Mouse (Mus musculus) heart, embryonic 15.5 days (tissue): ENCODE data around the gene Ankdd1b. TPM values are rescaled to one million over a fixed set of nuclear protein-coding genes. Genes with fewer than 3 reads are reported as not detected.

Experiments
- ATAC-seq: fragments of 200-750 bp; cut with Nextera tagmentation; replicated peaks from 2 replicates; pipeline ENCODE4 v1.8.0; 2017; ENCODE audit warnings: low read depth, moderate TSS enrichment; ENCODE audit not compliant: insufficient number of reproducible peaks, insufficient read depth, low FRiP score
- H3K27ac ChIP-seq: fragments of 300-500 bp; sonication (generic); 2 replicates; pipeline ENCODE4 v1.5.1; 2015; ENCODE audit warnings: mild to moderate bottlenecking, inconsistent platforms
- H3K27me3 ChIP-seq: fragments of 300-500 bp; sonication (generic); 2 replicates; pipeline ENCODE4 v1.6.1; 2015; ENCODE audit warnings: inconsistent platforms
- H3K36me3 ChIP-seq: fragments of 300-500 bp; sonication (generic); 2 replicates; pipeline ENCODE4 v1.6.1; 2015; ENCODE audit warnings: mild to moderate bottlenecking, inconsistent platforms
- H3K4me1 ChIP-seq: fragments of 300-500 bp; sonication (generic); replicated peaks from 2 replicates; pipeline ENCODE4 v1.6.1; 2015; ENCODE audit warnings: inconsistent platforms
- H3K4me2 ChIP-seq: fragments of 300-500 bp; sonication (generic); 2 replicates; pipeline ENCODE4 v1.6.1; 2015; ENCODE audit warnings: inconsistent platforms, mild to moderate bottlenecking, moderate library complexity
- H3K4me3 ChIP-seq: fragments of 300-500 bp; sonication (generic); 2 replicates; pipeline ENCODE4 v1.5.1; 2015; ENCODE audit warnings: mild to moderate bottlenecking, inconsistent platforms
- H3K9ac ChIP-seq: fragments of 300-500 bp; sonication (generic); 2 replicates; pipeline ENCODE4 v1.6.1; 2015; ENCODE audit warnings: mild to moderate bottlenecking, inconsistent platforms
- H3K9me3 ChIP-seq: fragments of 300-500 bp; sonication (generic); replicated peaks from 2 replicates; pipeline ENCODE4 v1.6.1; 2016; ENCODE audit warnings: inconsistent platforms
- WGBS: fragments of 180-500 bp; shearing (Covaris S2); methylation state at CpG from one replicate; pipeline ENCODE4 v1.1.7; 2015; ENCODE audit warnings: mixed read lengths; 5-methylcytosine and 5-hydroxymethylcytosine counted together
- polyA plus RNA-seq: library from polyadenylated mRNA; unstranded; fragments of >200 nt; fragmentation: Nextera tagmentation; extraction: Ambion mirVana; gene quantifications from 2 replicates; pipeline ENCODE4 v1.2.1, GENCODE M21; 2015

Gene Ankdd1b
- polyA plus RNA-seq, 1 experiment from 2014 or later: 0.59 TPM

DNA sequence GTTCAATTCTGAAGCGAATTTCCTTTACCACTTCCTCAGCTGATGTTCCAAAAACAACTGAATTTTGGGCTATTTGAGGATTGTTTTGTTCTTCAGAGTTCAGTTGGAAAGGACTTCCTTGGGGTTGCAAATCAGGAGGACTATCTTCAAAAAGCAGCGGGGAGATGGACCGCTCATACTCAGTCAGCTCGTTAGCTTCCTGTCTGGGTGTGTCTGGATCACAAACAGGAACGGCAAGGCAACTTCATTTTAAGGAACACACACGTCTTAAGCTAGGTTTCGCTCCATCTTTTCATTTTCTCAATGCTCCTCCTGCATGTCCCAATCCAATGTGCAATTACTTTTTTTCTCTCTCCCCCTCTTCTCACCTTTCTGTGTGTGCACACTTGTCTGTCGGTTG, 25.6 kb upstream of the Ankdd1b start:
- no peak overlapping the region for H3K27ac ChIP-seq
- H3K36me3 ChIP-seq: peaks cover 9% of the 10 kb centered on the region; the same call in 1 of the 2 replicates
- ATAC-seq: no peak
- no peaks in the 10 kb centered on the region for H3K4me1 ChIP-seq
- no peaks in the 10 kb centered on the region for H3K27me3 ChIP-seq
- H3K9ac ChIP-seq: no peak overlapping the region
- no peak overlapping the region for H3K4me3 ChIP-seq
- 80% methylated on average over 8 of the region's 8 CpGs for WGBS
- H3K9me3 ChIP-seq: no peaks in the 10 kb centered on the region
- H3K4me2 ChIP-seq: no peak overlapping the region

DNA sequence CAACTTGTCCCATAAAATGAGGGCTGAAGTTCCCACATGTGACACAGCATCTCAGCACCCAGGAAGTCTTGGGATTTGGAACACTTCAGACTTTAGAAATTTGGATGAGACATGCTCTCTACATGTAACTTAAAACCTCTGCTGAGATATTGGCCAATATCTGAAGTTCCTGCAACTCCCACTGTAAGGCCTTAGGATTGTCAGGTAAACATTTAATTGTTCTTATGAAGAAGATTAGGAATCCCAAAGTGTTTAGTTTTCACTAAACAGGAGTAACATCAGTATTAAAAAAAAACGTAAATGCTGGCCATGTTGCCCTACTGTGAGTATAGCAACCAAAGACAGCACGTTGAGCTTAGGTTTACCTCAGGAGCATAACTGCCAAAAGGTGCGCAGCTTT, 19.4 kb upstream of the Ankdd1b start, which contains the start of gene Gm17622:
Gm17622 (plus strand) TSS at position 301 of the 400 bp plus-strand sequence.
- 93% methylated on average over 3 of the region's 3 CpGs for WGBS
- Histone ChIP-seq H3K27ac (no peak within 1 kb of the TSS), H3K9me3 (no peaks in the 10 kb centered on the region), H3K4me1 (no peaks in the 10 kb centered on the region), H3K36me3 (peaks cover 15% of the 10 kb centered on the region), H3K27me3 (no peaks in the 10 kb centered on the region), H3K4me3 (no peak within 1 kb of the TSS), H3K9ac (no peak within 1 kb of the TSS), H3K4me2 (no peak within 1 kb of the TSS)
- ATAC-seq: no peak

DNA sequence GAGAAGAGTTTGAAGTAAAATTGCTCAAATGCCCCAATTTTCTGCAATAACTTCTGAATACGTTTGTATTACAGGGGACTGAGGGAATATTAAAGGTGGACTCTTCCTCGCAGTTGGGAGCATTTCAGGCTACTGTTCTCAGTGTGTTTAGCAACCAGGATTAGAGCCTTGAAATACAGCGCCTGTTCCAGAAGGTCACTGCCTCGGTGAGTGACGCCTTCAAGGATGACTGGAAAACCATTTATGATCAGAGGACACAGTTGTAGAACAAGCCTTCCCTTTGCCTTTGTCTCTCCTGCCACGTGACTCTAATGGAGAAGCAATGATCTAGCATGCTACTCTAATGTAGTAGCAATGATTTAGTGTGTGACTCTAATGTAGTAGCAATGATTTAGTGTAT, 17.0 kb upstream of the Ankdd1b start:
- H3K9ac ChIP-seq: no peak overlapping the region
- H3K4me1 ChIP-seq: no peaks in the 10 kb centered on the region
- no peak overlapping the region for H3K4me3 ChIP-seq
- no peaks in the 10 kb centered on the region for H3K9me3 ChIP-seq
- no peak for ATAC-seq
- H3K4me2 ChIP-seq: no peak overlapping the region
- H3K27ac ChIP-seq: no peak overlapping the region
- 87% methylated on average over 6 of the region's 6 CpGs for WGBS
- no peaks in the 10 kb centered on the region for H3K27me3 ChIP-seq
- peaks cover 22% of the 10 kb centered on the region for H3K36me3 ChIP-seq

DNA sequence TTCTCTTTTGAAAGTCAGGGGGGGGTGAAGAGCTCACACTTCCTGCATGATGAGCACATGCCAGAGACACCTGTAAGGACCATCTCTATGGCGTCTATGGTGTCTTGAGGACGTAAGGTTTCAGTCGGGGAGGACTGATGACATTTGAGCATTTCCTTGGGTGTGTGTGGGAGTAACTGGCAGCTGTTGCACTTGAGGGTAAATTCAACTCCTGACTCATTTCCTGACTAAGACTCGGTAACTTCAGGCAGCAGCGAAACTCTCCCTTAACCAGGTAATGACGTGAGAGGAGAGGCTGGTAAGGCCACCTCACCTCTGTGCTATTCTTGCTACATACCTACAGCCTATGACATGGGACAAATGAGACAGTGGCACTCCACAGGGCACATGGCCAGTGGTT, 16.2 kb upstream of the Ankdd1b start:
- ATAC-seq: no peak
- Histone ChIP-seq H3K27me3 (no peaks in the 10 kb centered on the region), H3K27ac (no peak overlapping the region), H3K36me3 (peaks cover 22% of the 10 kb centered on the region), H3K4me1 (no peaks in the 10 kb centered on the region), H3K4me2 (no peak overlapping the region), H3K4me3 (no peak overlapping the region), H3K9me3 (no peaks in the 10 kb centered on the region), H3K9ac (no peak overlapping the region)
- WGBS: 79% methylated on average over 6 of the region's 6 CpGs

DNA sequence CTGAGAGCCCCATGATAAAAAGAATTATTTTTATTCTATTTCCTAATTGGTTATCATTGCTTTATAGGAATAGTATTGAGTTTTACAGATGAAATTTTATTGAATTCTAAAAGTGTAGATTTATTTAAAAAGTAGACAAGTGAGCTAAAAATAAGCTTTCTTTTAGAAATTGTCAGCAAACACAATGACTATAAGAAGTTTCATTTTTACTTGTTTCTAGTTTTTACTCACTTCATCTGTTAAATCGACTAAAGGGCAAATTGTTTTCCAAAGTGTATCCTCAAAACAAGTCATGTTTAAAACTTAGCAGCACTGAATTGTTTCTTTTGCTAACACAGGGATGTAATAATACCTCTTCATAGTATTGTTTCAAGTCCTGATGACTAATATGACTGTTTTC, 8.0 kb upstream of the Ankdd1b start:
- 91% methylated on average over 1 of the region's 1 CpGs for whole genome bisulfite sequencing
- Histone ChIP-seq H3K27ac (no peak overlapping the region), H3K36me3 (no peaks in the 10 kb centered on the region), H3K4me2 (no peak overlapping the region), H3K9me3 (no peaks in the 10 kb centered on the region), H3K4me1 (no peaks in the 10 kb centered on the region), H3K9ac (no peak overlapping the region), H3K4me3 (no peak overlapping the region), H3K27me3 (no peaks in the 10 kb centered on the region)
- ATAC-seq: no peak

DNA sequence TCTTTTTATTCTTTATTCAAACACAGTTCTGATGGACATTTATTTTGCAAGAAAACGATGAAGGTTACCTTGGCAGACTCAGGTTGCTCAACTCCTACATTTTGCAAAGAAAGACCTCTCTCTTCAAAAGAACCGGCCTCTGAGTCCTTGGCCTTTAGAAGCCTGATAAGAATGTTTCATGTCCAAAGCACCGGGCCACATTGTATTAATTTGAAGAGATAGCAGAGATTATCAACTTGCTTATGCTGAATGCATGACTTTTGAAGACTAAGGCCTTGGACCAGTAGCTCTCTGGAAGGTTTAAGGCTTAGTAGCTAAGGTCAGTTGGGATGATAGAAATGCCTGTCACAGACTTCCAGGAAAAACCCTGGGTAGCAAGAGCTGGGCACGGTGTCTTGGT, 6.2 kb upstream of the Ankdd1b start:
- H3K4me1 ChIP-seq: no peaks in the 10 kb centered on the region
- H3K4me3 ChIP-seq: no peak overlapping the region
- no peak overlapping the region for H3K27ac ChIP-seq
- H3K4me2 ChIP-seq: no peak overlapping the region
- no peak for ATAC-seq
- H3K27me3 ChIP-seq: no peaks in the 10 kb centered on the region
- 80% methylated on average over 4 of the region's 4 CpGs for WGBS
- no peak overlapping the region for H3K9ac ChIP-seq
- H3K9me3 ChIP-seq: no peaks in the 10 kb centered on the region
- no peaks in the 10 kb centered on the region for H3K36me3 ChIP-seq

DNA sequence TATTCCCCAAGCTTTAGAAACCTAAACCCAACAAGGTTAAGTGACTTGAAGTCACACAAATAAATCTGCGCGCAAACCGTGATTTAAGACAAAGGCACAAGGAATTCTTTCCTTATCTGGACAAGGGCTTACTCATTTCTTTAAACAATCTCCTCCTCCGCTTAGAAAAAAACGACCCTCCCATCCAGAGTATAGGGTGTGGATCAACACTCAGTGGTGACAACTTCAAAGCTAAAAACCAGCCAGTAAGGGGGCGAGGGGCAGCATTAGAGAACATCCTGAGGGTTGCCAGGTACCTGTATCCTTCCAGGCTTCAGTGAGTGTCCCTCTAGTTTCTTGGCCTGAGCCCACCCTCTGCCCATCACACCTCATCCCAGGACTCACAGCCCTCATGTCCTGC, 442 bp downstream of the Ankdd1b start:
- no peaks in the 10 kb centered on the region for H3K27me3 ChIP-seq
- no peaks in the 10 kb centered on the region for H3K36me3 ChIP-seq
- H3K4me3 ChIP-seq: no peak overlapping the region
- WGBS: 56% methylated on average over 6 of the region's 6 CpGs
- H3K4me2 ChIP-seq: no peak overlapping the region
- no peak for ATAC-seq
- no peak overlapping the region for H3K9ac ChIP-seq
- no peak overlapping the region for H3K27ac ChIP-seq
- no peaks in the 10 kb centered on the region for H3K9me3 ChIP-seq
- no peaks in the 10 kb centered on the region for H3K4me1 ChIP-seq

DNA sequence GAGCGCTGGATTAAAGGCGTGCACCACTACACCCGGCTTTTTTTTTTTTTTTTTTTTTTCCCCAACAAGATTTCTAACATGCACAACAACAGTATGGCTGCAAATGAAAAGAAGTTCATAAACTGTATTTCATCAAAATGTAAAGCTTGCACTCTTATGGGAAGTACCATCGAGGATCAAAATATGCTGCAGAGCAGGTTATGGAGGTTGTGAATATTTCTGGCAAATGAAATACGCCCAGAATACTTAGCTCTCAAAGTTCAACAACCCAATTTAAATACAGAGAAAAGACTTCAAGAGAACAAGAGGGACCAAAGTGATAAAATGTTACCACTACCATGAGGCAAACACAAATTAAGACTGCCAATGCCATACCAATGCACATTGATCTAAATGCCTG, 2.3 kb downstream of the Ankdd1b start:
- no peak for ATAC-seq
- H3K4me2 ChIP-seq: no peak overlapping the region

DNA sequence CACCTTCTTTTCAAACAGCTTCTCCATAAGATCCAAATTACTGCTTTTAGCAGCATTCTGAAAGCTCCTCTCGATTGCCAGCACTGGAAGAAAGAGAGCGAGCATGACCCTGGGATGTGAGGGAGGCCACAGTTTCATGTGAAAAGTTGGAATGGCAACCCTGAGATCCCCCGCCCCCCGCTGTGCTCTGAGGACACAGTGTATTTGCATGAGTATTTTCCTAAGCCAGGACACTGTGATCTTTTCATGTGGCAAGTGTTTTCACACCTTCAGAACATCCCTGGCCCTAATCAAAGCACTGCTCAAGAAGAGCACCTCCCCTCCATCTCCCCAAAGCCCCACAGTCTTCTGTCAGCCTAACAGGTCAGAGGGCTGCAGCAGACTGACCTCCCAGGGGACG, 5.7 kb downstream of the Ankdd1b start:
- Histone ChIP-seq H3K4me2 (no peak overlapping the region), H3K27me3 (no peaks in the 10 kb centered on the region), H3K36me3 (no peaks in the 10 kb centered on the region), H3K4me3 (no peak overlapping the region), H3K9me3 (no peaks in the 10 kb centered on the region), H3K27ac (no peak overlapping the region), H3K4me1 (no peaks in the 10 kb centered on the region), H3K9ac (no peak overlapping the region)
- no peak for ATAC-seq
- 62% methylated on average over 5 of the region's 5 CpGs for WGBS

More for the DNA sequence above, 2.3 kb downstream of the Ankdd1b start:
- 83% methylated on average over 5 of the region's 5 CpGs for WGBS
- Histone ChIP-seq H3K27ac (no peak overlapping the region), H3K9ac (no peak overlapping the region), H3K4me3 (no peak overlapping the region), H3K9me3 (no peaks in the 10 kb centered on the region), H3K36me3 (no peaks in the 10 kb centered on the region), H3K4me1 (no peaks in the 10 kb centered on the region), H3K27me3 (no peaks in the 10 kb centered on the region)

DNA sequence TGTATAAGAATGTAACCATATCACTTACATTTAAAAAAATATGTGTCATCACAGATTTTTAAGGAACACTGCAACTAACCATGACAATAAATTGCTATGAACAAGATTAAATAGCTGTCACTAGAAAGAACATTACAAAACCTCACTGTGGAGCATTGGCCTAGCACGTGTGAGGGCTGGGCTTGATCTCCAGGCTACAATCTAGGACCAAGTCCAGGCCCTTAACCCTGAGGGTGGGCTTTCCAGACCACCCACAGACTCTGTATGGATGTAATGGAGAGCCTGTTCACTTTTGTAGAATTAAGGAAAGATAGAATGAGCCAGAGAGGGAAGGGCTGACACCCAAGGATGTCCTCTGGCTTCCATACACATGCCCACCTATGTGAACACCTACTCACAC, 8.4 kb downstream of the Ankdd1b start:
- ATAC-seq: no peak
- no peak overlapping the region for H3K9ac ChIP-seq

DNA sequence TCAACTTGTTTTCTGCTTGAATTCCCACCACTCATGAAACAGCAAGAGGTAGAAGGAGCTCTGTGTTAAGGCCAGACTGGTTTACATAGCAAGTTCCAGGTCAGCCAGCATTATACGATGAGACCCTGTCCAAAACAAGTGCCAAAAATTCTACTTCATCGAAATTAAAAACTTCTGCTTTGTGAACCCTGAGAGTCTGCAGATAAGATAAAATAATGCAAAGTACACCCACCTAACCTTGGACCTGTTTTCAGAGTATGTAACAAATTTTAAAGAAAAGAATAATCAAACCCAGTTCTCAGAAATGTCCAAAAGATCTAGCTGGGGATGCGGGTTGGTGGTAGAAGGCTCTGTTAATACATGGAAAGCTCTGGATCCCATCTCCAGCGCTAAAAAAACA, 12.4 kb downstream of the Ankdd1b start:
- H3K9ac ChIP-seq: no peak overlapping the region
- H3K9me3 ChIP-seq: no peaks in the 10 kb centered on the region
- WGBS: 65% methylated on average over 4 of the region's 4 CpGs
- H3K36me3 ChIP-seq: no peaks in the 10 kb centered on the region
- H3K4me2 ChIP-seq: no peak overlapping the region
- no peaks in the 10 kb centered on the region for H3K27me3 ChIP-seq
- 0 out of 2 replicates have a peak, but pooled peaks cover 4% of the 10 kb centered on the region for H3K4me1 ChIP-seq
- no peak overlapping the region for H3K4me3 ChIP-seq
- H3K27ac ChIP-seq: no peak overlapping the region
- no peak for ATAC-seq

More for the DNA sequence above, 8.4 kb downstream of the Ankdd1b start:
- Histone ChIP-seq H3K4me2 (no peak overlapping the region), H3K27me3 (no peaks in the 10 kb centered on the region), H3K9me3 (no peaks in the 10 kb centered on the region), H3K4me3 (no peak overlapping the region), H3K27ac (no peak overlapping the region), H3K36me3 (no peaks in the 10 kb centered on the region), H3K4me1 (no peaks in the 10 kb centered on the region)
- 67% methylated on average over 1 of the region's 1 CpGs for WGBS

DNA sequence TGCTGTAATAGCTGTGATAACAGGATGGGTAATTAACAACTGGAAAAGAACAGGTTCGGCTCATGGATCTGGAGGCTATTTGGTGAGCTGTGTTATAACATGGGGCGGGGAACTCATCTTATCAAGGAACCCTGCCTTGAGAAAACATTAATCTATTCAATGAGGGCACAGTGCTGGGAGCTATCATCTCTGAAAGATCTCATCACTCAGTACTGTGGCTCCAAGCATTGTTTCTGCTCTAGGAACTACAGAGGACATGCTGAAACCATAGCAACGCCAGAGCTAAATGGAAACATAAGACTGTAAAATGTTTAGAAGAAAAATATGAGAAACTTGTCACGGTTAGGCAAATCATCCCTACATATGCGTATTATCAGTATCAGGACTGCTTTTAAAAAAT, 13.0 kb downstream of the Ankdd1b start:
- ATAC-seq: no peak
- Histone ChIP-seq H3K4me3 (no peak overlapping the region), H3K4me2 (no peak overlapping the region), H3K27ac (no peak overlapping the region), H3K9ac (no peak overlapping the region), H3K36me3 (no peaks in the 10 kb centered on the region), H3K9me3 (no peaks in the 10 kb centered on the region), H3K27me3 (no peaks in the 10 kb centered on the region), H3K4me1 (0 out of 2 replicates have a peak, but pooled peaks cover 4% of the 10 kb centered on the region)
- WGBS: 62% methylated on average over 5 of the region's 5 CpGs
